Mouse (Mus musculus) lung, adult 2 months (tissue): ENCODE results near the gene Mrpl22.

Experiments used
- CTCF ChIP-seq: fragments of 200-500 bp; IDR thresholded peaks from 2 replicates; pipeline ENCODE4 v1.5.1; 2011; ENCODE audit warnings: mild to moderate bottlenecking, low read length, control low read depth; ENCODE audit not compliant: insufficient read depth
- POLR2A ChIP-seq: fragments of 200-500 bp; IDR thresholded peaks from 2 replicates; pipeline ENCODE4 v1.6.1; 2011; ENCODE audit warnings: low read depth, mild to moderate bottlenecking, control low read depth, low read length, borderline replicate concordance; ENCODE audit errors: extremely low read depth

DNA sequence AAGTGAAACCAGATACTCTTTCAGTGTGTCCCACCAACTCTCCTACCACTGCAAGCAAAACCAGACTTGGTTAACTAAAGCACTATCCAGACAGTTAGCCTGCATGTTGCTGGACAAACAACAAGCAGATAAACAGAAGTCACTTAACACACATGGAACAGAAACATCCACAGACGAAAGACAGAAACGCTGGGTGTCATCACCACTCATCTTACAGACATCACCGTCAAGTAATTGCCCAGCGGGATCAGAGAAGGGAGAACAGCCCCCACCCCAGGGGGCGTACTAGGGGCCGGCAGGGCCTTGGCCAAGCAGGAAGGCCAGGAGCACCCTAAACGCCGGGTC, 3.7 kb upstream of the Mrpl22 start:
- TF ChIP-seq CTCF (no peak), POLR2A (no peak)
